Mouse (Mus musculus) bone marrow macrophage, adult 2 months (primary cell): ENCODE results near the gene P4hb.

Source experiments
- CTCF ChIP-seq: IDR thresholded peaks from 2 replicates; pipeline ENCODE4 v1.5.1; 2012; ENCODE audit warnings: low read depth, mild to moderate bottlenecking, low read length, moderate library complexity
- POLR2A ChIP-seq: IDR thresholded peaks from 2 replicates; pipeline ENCODE4 v1.6.1; 2012; ENCODE audit warnings: mild to moderate bottlenecking, low read depth, low read length, borderline replicate concordance

DNA sequence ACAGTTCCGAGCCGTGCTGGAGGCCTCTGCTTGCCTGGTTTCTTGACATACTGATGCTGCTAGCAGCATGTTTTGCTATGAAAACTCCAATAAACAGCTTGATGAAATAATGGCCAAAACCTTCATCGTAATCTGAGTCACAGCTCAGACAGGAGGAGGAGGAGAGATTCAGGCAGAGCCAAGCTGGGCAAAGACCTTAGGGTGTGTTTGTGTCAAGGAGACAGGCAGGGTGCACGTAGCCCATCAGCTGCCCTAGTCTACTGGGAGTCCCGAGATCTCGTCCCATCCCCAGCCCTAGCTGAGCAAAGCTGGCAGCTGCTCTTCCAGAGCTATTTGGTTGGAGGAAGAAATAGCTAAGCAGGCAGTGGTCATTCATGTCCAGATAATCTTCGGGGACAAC is 32.6 kb upstream of the P4hb start:
- no peak for TF ChIP-seq CTCF
- TF ChIP-seq POLR2A: no peak
